Mouse (Mus musculus): ENCODE data around the gene Arhgap25. TPM values are rescaled to one million over a fixed set of nuclear protein-coding genes. Genes with fewer than 3 reads are reported as not detected.

Gene Arhgap25
- polyA plus RNA-seq, 1 experiment from 2014 or later: 5.7 TPM

DNA sequence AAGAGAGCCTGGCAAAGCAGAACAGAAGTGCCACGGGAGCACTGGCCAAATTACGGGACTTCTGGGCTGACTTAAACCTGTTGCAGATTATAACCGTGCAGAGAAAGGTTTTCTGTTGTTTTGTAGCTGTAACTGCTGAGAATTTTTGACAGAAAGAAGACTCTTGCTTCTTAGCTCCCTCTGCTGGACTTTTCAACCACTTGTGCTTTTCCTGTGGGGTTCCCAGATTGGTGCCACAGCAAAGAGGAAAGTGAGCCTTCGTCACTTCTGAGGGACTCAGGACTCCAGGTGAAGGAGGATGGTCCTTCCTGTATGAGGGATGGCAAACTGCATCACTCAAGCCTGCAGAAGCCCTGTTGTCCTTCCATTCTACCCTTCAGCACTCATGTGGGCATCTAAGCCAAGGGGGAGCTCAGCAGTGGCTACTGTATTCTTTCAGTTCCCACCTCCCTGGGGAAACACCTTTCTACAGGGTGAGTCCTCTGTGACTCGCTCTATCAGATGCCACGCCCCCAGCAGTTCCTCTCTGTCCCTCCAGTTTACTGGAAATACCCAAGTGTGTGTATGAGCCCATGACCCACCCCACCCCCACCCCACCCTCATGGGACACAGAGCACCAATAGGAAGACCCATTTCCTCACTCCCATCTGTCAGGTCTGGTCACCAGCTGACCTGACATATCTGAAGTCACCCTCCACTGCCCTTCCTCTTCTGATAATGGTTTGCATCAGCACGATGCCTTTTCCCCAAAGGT is 19.2 kb upstream of the Arhgap25 start:
- no peak for ATAC-seq (ENCODE audit: insufficient number of reproducible peaks, insufficient read depth, low FRiP score, low TSS enrichment, low read depth)
- H3K27me3 ChIP-seq: no peaks in the 10 kb centered on the region
- no peaks in the 10 kb centered on the region for H3K4me1 ChIP-seq
- no peak overlapping the region for H3K4me3 ChIP-seq
- H3K27ac ChIP-seq: no peak overlapping the region
- H3K9me3 ChIP-seq: no peaks in the 10 kb centered on the region
- H3K9ac ChIP-seq: no peak overlapping the region
- WGBS: 42% methylated on average over 7 of the region's 7 CpGs
- no peak overlapping the region for H3K4me2 ChIP-seq
- no peaks in the 10 kb centered on the region for H3K36me3 ChIP-seq

- 86% methylated on average over 7 of the region's 7 CpGs for WGBS
- no peak for ATAC-seq (ENCODE audit: insufficient number of reproducible peaks, insufficient read depth, low FRiP score, low TSS enrichment, low read depth)
- no peak overlapping the region for H3K4me3 ChIP-seq
- no peak overlapping the region for H3K9ac ChIP-seq
- H3K4me2 ChIP-seq: no peak overlapping the region
- H3K27me3 ChIP-seq: no peaks in the 10 kb centered on the region
- peaks cover 15% of the 10 kb centered on the region for H3K9me3 ChIP-seq
- H3K4me1 ChIP-seq: no peaks in the 10 kb centered on the region
- H3K27ac ChIP-seq: no peak overlapping the region
- no peaks in the 10 kb centered on the region for H3K36me3 ChIP-seq
These were observed 14.8 kb upstream of the Arhgap25 start for GRCm38 (mm10) chr6:87547836-87548235.

GRCm38 (mm10) chr6:87547431-87547830 is 14.4 kb upstream of the Arhgap25 start:
- Histone ChIP-seq H3K27ac (no peak overlapping the region), H3K4me2 (no peak overlapping the region)

GRCm38 (mm10) chr6:87545331-87546217 is 12.5 kb upstream of the Arhgap25 start:
- Histone ChIP-seq H3K4me3 (no peak overlapping the region), H3K4me2 (no peak overlapping the region), H3K9me3 (peaks cover 15% of the 10 kb centered on the region), H3K36me3 (no peaks in the 10 kb centered on the region), H3K27ac (no peak overlapping the region), H3K27me3 (no peaks in the 10 kb centered on the region), H3K4me1 (peaks cover 4% of the 10 kb centered on the region; the same call in 1 of the 2 replicates), H3K9ac (no peak overlapping the region)
- no peak for ATAC-seq (ENCODE audit: insufficient number of reproducible peaks, insufficient read depth, low FRiP score, low TSS enrichment, low read depth)
- WGBS: 32% methylated on average over 1 of the region's 1 CpGs

More at GRCm38 (mm10) chr6:87547431-87547830, 14.4 kb upstream of the Arhgap25 start:
- Histone ChIP-seq H3K9ac (no peak overlapping the region), H3K36me3 (no peaks in the 10 kb centered on the region), H3K4me1 (no peaks in the 10 kb centered on the region), H3K9me3 (peaks cover 15% of the 10 kb centered on the region), H3K4me3 (no peak overlapping the region), H3K27me3 (no peaks in the 10 kb centered on the region)
- ATAC-seq (ENCODE audit: insufficient number of reproducible peaks, insufficient read depth, low FRiP score, low TSS enrichment, low read depth): no peak
- WGBS: 77% methylated on average over 4 of the region's 4 CpGs

DNA sequence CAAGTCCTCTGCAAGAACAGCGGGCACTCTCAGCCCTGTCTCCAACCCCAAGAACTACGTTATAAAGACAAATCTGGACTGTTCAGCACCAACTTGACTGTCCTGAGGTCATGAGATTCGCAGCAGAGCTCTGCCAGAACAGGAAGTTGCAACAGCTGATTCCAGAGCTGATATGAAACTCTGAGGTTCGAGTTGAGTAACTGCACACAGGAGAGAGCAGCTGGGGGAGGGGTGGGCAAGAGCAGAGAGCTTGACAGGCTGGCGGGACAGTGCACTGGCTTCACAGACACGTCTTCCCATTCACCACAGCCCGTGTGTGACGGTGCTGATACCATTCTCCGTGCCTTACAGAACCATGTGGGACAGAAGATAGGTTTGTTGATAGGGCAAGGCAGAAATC is 9.0 kb upstream of the Arhgap25 start:
- H3K9me3 ChIP-seq: peaks cover 15% of the 10 kb centered on the region
- ATAC-seq (ENCODE audit: insufficient number of reproducible peaks, insufficient read depth, low FRiP score, low TSS enrichment, low read depth): no peak
- WGBS: 58% methylated on average over 9 of the region's 9 CpGs
- no peaks in the 10 kb centered on the region for H3K27me3 ChIP-seq
- H3K4me3 ChIP-seq: no peak overlapping the region
- H3K4me2 ChIP-seq: no peak overlapping the region
- no peak overlapping the region for H3K27ac ChIP-seq
- H3K4me1 ChIP-seq: peaks cover 4% of the 10 kb centered on the region; the same call in 1 of the 2 replicates
- H3K9ac ChIP-seq: no peak overlapping the region
- no peaks in the 10 kb centered on the region for H3K36me3 ChIP-seq

DNA sequence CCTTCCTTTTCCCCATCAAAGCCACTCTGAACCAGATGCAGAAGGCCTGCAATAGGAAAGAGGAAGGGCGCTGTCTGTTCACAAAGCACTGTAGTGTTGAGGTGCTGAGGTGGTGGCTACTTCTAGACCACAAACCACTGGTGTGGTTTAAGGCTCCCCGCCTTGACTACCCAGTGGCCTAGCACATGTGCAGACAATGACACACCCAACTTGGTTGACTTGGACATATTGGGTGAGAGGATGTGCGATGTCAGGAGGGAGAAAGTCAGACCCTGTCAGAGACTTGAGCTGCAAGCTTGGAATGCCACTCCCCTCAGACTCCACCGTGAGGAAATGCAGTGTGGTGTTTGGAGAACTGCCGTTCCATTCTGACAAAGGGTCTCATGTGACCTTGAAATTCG is 8.1 kb upstream of the Arhgap25 start:
- Histone ChIP-seq H3K9ac (no peak overlapping the region), H3K4me1 (peaks cover 4% of the 10 kb centered on the region; the same call in 1 of the 2 replicates), H3K4me3 (no peak overlapping the region), H3K27me3 (no peaks in the 10 kb centered on the region; the same call in 1 of the 2 replicates), H3K9me3 (peaks cover 8% of the 10 kb centered on the region), H3K4me2 (no peak overlapping the region), H3K36me3 (no peaks in the 10 kb centered on the region), H3K27ac (no peak overlapping the region)
- ATAC-seq (ENCODE audit: insufficient number of reproducible peaks, insufficient read depth, low FRiP score, low TSS enrichment, low read depth): no peak
- WGBS: 77% methylated on average over 6 of the region's 6 CpGs

DNA sequence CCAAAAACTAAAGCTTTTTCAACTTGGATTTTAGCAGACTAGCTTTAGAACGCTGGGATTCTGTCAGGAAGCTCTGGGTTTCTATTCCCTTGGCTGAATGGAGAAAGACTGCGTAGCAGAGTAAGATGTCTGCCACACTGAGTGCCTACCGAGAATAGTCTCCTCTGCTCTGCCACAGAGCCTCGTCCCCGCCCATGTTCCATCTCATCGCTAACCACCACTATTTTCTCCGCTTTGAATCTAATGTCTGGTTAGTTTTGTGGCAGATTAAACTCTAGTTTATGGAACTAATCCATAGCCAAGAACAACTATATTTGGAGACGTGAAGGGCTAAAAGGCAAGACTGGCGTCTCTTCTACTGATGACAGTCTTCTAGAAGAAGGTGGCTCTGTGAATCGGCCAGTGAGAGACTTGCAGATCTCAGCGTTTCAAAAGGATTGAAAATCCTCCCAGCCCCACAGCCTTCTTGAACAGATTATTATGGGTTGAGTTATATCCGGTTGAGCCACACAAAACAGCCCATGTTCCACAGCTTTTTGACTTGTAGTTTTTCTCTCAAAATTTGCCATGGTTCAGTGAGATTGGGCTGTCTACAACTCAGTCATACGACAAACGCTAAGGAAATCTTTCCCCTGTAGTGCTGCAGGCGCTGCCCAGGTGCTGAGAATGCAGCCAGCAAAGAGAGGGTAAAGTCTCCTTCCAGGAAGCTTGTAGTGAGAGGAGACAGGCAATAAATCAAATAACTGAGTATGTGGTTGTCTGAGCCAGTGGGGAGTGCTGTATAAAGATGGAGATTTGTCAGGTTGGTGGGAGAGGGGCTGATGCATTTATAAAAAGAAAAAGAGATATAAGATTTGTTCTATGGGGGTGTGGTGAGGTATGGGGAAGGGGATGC is 5.6 kb upstream of the Arhgap25 start:
- Histone ChIP-seq H3K4me1 (peaks cover 5% of the 10 kb centered on the region; the same call in 1 of the 2 replicates), H3K4me3 (no peak overlapping the region), H3K27ac (no peak overlapping the region), H3K9me3 (no peaks in the 10 kb centered on the region), H3K9ac (no peak overlapping the region), H3K4me2 (no peak overlapping the region), H3K27me3 (peaks cover 8% of the 10 kb centered on the region; the same call in 1 of the 2 replicates), H3K36me3 (no peaks in the 10 kb centered on the region)
- 78% methylated on average over 15 of the region's 15 CpGs for WGBS
- no peak for ATAC-seq (ENCODE audit: insufficient number of reproducible peaks, insufficient read depth, low FRiP score, low TSS enrichment, low read depth)

DNA sequence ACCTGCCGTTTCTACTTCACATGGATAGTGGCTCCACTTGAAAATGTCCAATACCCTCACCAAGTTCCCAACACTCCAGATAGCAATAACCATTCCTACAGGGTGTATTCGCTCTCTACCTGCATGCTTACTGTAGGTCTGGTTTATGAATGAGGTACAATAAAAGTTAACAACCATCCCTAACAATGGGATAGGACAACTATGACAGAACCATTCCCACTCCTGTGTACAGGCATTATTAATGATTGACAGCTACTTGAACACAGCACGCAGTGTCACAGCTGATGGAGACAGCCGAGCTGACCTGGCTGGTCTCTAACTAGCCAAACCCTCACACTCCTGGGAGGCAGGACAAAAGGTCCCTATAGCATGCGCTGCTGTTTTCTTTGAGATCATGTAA is 4.6 kb upstream of the Arhgap25 start:
- no peak for ATAC-seq (ENCODE audit: insufficient number of reproducible peaks, insufficient read depth, low FRiP score, low TSS enrichment, low read depth)
- no peak overlapping the region for H3K4me2 ChIP-seq
- H3K36me3 ChIP-seq: no peaks in the 10 kb centered on the region
- peaks cover 8% of the 10 kb centered on the region; the same call in 1 of the 2 replicates for H3K27me3 ChIP-seq
- 76% methylated on average over 5 of the region's 5 CpGs for WGBS
- no peak overlapping the region for H3K9ac ChIP-seq
- peaks cover 14% of the 10 kb centered on the region for H3K4me1 ChIP-seq
- H3K4me3 ChIP-seq: no peak overlapping the region
- no peaks in the 10 kb centered on the region for H3K9me3 ChIP-seq
- no peak overlapping the region for H3K27ac ChIP-seq

DNA sequence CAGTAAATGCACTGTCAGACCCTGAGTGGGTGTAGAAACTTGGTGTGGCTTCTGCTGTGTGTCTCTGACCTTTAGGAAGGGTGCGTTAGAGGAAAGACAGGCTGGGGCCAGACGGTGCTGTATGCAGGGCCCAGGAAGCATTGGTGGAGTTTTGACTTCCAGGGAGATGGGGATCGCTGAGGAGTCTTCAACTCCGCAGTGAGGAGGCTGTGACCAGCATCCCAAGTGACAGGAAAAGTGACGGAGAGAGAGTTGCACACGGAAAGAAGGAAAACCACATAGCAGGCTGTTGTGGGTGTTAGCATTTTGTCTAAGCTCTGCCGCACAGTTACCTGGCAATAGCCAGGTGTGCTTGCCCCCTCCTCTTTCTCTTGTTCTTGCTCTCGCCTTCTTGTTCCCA is 3.2 kb upstream of the Arhgap25 start:
- Histone ChIP-seq H3K9me3 (no peaks in the 10 kb centered on the region), H3K9ac (no peak overlapping the region), H3K4me2 (no peak overlapping the region), H3K4me1 (peaks cover 10% of the 10 kb centered on the region), H3K27ac (no peak overlapping the region), H3K36me3 (no peaks in the 10 kb centered on the region), H3K27me3 (peaks cover 8% of the 10 kb centered on the region; the same call in 1 of the 2 replicates), H3K4me3 (no peak overlapping the region)
- no peak for ATAC-seq (ENCODE audit: insufficient number of reproducible peaks, insufficient read depth, low FRiP score, low TSS enrichment, low read depth)
- 75% methylated on average over 8 of the region's 8 CpGs for WGBS

DNA sequence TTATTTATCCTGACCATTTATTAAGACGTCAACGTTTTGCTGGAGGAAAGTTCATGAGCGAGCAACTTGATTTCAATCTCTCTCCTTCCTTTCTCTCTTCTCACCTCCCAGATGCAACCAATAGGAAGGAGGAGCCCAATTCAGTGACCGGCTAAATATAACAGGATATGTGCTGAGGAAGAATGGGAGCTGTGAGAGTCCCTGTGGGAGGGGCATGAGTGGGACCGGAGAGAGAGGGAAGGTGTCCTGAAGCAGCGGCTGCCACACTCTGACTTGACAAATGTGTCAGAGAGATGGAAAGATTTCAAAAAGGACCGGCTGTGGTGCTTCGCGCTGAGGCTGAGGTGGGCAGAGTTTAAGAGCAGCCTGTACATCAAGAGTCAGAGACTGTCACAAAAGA is 2.6 kb upstream of the Arhgap25 start:
- Histone ChIP-seq H3K36me3 (no peaks in the 10 kb centered on the region), H3K4me1 (peaks cover 10% of the 10 kb centered on the region), H3K9ac (no peak overlapping the region), H3K9me3 (no peaks in the 10 kb centered on the region), H3K4me3 (no peak overlapping the region), H3K4me2 (no peak overlapping the region), H3K27me3 (peaks cover 8% of the 10 kb centered on the region; the same call in 1 of the 2 replicates), H3K27ac (no peak overlapping the region)
- 73% methylated on average over 9 of the region's 9 CpGs for WGBS
- ATAC-seq (ENCODE audit: insufficient number of reproducible peaks, insufficient read depth, low FRiP score, low TSS enrichment, low read depth): no peak

All from embryonic facial prominence, embryonic 13.5 days (tissue).